ENCODE assay signal across 8 mouse cellular contexts in the genomic region with DNA sequence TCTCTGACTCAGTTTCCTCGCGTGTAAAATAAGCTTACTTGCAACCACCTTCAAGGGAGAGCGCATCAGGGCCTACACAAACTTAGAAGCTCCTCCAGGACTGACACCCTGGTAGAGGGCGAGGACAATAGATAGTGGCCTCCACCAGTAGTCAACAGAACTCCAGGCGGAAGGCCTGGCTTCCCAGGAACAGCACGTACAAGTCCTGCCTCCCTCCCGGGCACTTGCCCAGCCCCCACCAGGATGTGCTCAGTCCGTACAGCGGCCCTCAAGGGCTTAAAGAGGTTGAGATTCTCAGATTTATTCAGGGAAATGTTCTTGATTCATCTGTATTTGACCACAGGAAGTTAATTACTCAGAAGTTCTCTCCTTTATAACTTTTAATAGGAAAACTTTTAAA. TPM values are rescaled to one million over a fixed set of nuclear protein-coding genes. Genes with fewer than 3 reads are reported as not detected.
DNase-seq lines count a peak whose midpoint lies in the region; ATAC-seq and TF ChIP-seq lines count a peak whose summit lies in the region.

No protein-coding gene starts in this region.

- no peaks in the 10 kb centered on the region for H3K36me3 ChIP-seq in midbrain, embryonic 10.5 days
- H3K36me3 ChIP-seq in midbrain, postnatal 0 days (ENCODE audit: insufficient read depth, low read length): no peaks in the 10 kb centered on the region
- H3K36me3 ChIP-seq in heart, embryonic 12.5 days: no peaks in the 10 kb centered on the region
- no peaks in the 10 kb centered on the region for H3K36me3 ChIP-seq in kidney, embryonic 16.5 days (ENCODE audit: insufficient read depth, low read length)

- H3K9ac ChIP-seq in midbrain, postnatal 0 days (replicated peaks; ENCODE audit: low read length, poor library complexity, severe bottlenecking): no peak overlapping the region
- H3K9ac ChIP-seq in heart, embryonic 12.5 days: no peak overlapping the region
- H3K9ac ChIP-seq in kidney, embryonic 16.5 days (replicated peaks; ENCODE audit: low read length): peak overlapping the region; percentile 78

- peak; percentile 25 for DNase-seq in midbrain, embryonic 10.5 days (ENCODE audit: low spot score)
- no peak for DNase-seq in midbrain, postnatal 0 days (ENCODE audit: low spot score)
- DNase-seq in lung, postnatal 10 days: peak; percentile 74
- DNase-seq in frontal cortex, adult 2 months (ENCODE audit: extremely low spot score in 1 of 2, low spot score in 1 of 2): no peak
- no peak for DNase-seq in left cerebral cortex, adult 8-10 months (ENCODE audit: low spot score in 2 of 2)
- DNase-seq in left cerebral cortex, postnatal 36 days (ENCODE audit: low spot score in 2 of 2): no peak

- no peak overlapping the region for H3K4me2 ChIP-seq in midbrain, postnatal 0 days (ENCODE audit: low read depth, low read length, poor library complexity, severe bottlenecking)
- H3K4me2 ChIP-seq in heart, embryonic 12.5 days: peak overlapping the region; percentile 93
- peak overlapping the region; percentile 88 for H3K4me2 ChIP-seq in kidney, embryonic 16.5 days (replicated peaks; ENCODE audit: low read depth, low read length)

- H3K4me1 ChIP-seq in midbrain, embryonic 10.5 days: peaks cover 25% of the 10 kb centered on the region
- no peaks in the 10 kb centered on the region for H3K4me1 ChIP-seq in midbrain, postnatal 0 days (ENCODE audit: insufficient read depth, low read length)
- peaks cover 12% of the 10 kb centered on the region; the same call in 1 of the 2 replicates for H3K4me1 ChIP-seq in heart, embryonic 12.5 days (replicated peaks)
- peaks cover 9% of the 10 kb centered on the region for H3K4me1 ChIP-seq in kidney, embryonic 16.5 days (ENCODE audit: insufficient read depth, low read length)

- H3K9me3 ChIP-seq in midbrain, embryonic 10.5 days (replicated peaks): no peaks in the 10 kb centered on the region
- no peaks in the 10 kb centered on the region for H3K9me3 ChIP-seq in midbrain, postnatal 0 days (ENCODE audit: low read length)
- no peaks in the 10 kb centered on the region for H3K9me3 ChIP-seq in heart, embryonic 12.5 days (replicated peaks)
- no peaks in the 10 kb centered on the region for H3K9me3 ChIP-seq in kidney, embryonic 16.5 days (ENCODE audit: low read length)

- 13% methylated on average over 9 of the region's 9 CpGs for WGBS in midbrain, embryonic 10.5 days
- 37% methylated on average over 9 of the region's 9 CpGs for WGBS in midbrain, postnatal 0 days
- WGBS in heart, embryonic 12.5 days: 36% methylated on average over 9 of the region's 9 CpGs
- WGBS in kidney, embryonic 16.5 days: 43% methylated on average over 9 of the region's 9 CpGs

- TF ChIP-seq CTCF in midbrain, postnatal 0 days (IDR thresholded peaks at IDR 0.05): no peak

- H3K4me3 ChIP-seq in midbrain, embryonic 10.5 days: peak overlapping the region; percentile 76
- H3K4me3 ChIP-seq in midbrain, postnatal 0 days (ENCODE audit: low read depth, low read length): no peak overlapping the region
- peak overlapping the region; percentile 81 for H3K4me3 ChIP-seq in heart, embryonic 12.5 days
- H3K4me3 ChIP-seq in kidney, embryonic 16.5 days (ENCODE audit: low read length): peak overlapping the region; percentile 76

- intact Hi-C loops in left cerebral cortex, postnatal 36 days (cut with DNase I): no loop called here

- peaks cover 46% of the 10 kb centered on the region for H3K27me3 ChIP-seq in midbrain, embryonic 10.5 days (ENCODE audit: low read depth, poor library complexity, severe bottlenecking)
- H3K27me3 ChIP-seq in midbrain, postnatal 0 days (ENCODE audit: insufficient read depth, low read length): peaks cover 17% of the 10 kb centered on the region; the same call in 1 of the 2 replicates
- H3K27me3 ChIP-seq in heart, embryonic 12.5 days (replicated peaks): no peaks in the 10 kb centered on the region
- H3K27me3 ChIP-seq in kidney, embryonic 16.5 days (ENCODE audit: insufficient read depth, low read length): no peaks in the 10 kb centered on the region

- no peak overlapping the region for H3K27ac ChIP-seq in midbrain, embryonic 10.5 days (replicated peaks)
- no peak overlapping the region for H3K27ac ChIP-seq in midbrain, postnatal 0 days (ENCODE audit: low read depth, low read length)
- no peak overlapping the region for H3K27ac ChIP-seq in heart, embryonic 12.5 days (ENCODE audit: poor library complexity, severe bottlenecking)
- peak overlapping the region; percentile 15; the same call in 1 of the 2 replicates for H3K27ac ChIP-seq in kidney, embryonic 16.5 days (ENCODE audit: low read length)

- no peak for ATAC-seq in midbrain, postnatal 0 days (ENCODE audit: low FRiP score)
- no peak for ATAC-seq in heart, embryonic 12.5 days (ENCODE audit: insufficient number of reproducible peaks, low FRiP score)
- 0 out of 2 replicates have a peak, but pooled peaks have one; percentile 13 for ATAC-seq in kidney, embryonic 16.5 days (ENCODE audit: low FRiP score, low TSS enrichment)

RNA-seq across cellular contexts. Expression of a gene that starts 1.1 kb away (rescaled TPM):
- 21.7 and 32.1 TPM in 2 replicates for polyA plus RNA-seq in midbrain, embryonic 10.5 days (2016; fragmentation: Nextera tagmentation; extraction: Ambion mirVana)
- 1.1 and 4.2 TPM in 2 replicates for total RNA-seq in midbrain, postnatal 0 days (2014; rRNA removed)
- 4.1 and 6.4 TPM in 2 replicates for polyA plus RNA-seq in midbrain, postnatal 0 days (2015; fragmentation: Nextera tagmentation; extraction: Ambion mirVana)
- 14.9 and 16.2 TPM in 2 replicates for polyA plus RNA-seq in heart, embryonic 12.5 days (2016; fragmentation: Nextera tagmentation; extraction: Ambion mirVana)
- polyA plus RNA-seq in kidney, embryonic 16.5 days (2015; fragmentation: Nextera tagmentation; extraction: Ambion mirVana): 39.6 and 42.2 TPM in 2 replicates
- polyA plus RNA-seq in frontal cortex, adult 2 months (2012; rRNA removed): 4.7 and 4.8 TPM in 2 replicates
- total RNA-seq in left cerebral cortex, adult 8-10 months (2022): 1 to 10 TPM; 1.7 to 2.6 (median 2.2) TPM
- 1 to 10 TPM; 2.2 TPM for total RNA-seq in left cerebral cortex, postnatal 36 days (2021)

Comparison
In these comparisons a context has a peak if more than half of its experiments do, and no peak if none do; other contexts are left out.
1. DNase-seq: peak in midbrain, embryonic 10.5 days (single experiment) and lung, postnatal 10 days (single experiment); none in midbrain, postnatal 0 days (single experiment), frontal cortex, adult 2 months (0 of 2), left cerebral cortex, adult 8-10 months (0 of 2) and left cerebral cortex, postnatal 36 days (0 of 2).